Mouse (Mus musculus): ENCODE measurements around the gene Tjp3.
A peak's percentile ranks its signal among the peaks of the same experiment; 100 is the strongest.

Gene Tjp3

DNA sequence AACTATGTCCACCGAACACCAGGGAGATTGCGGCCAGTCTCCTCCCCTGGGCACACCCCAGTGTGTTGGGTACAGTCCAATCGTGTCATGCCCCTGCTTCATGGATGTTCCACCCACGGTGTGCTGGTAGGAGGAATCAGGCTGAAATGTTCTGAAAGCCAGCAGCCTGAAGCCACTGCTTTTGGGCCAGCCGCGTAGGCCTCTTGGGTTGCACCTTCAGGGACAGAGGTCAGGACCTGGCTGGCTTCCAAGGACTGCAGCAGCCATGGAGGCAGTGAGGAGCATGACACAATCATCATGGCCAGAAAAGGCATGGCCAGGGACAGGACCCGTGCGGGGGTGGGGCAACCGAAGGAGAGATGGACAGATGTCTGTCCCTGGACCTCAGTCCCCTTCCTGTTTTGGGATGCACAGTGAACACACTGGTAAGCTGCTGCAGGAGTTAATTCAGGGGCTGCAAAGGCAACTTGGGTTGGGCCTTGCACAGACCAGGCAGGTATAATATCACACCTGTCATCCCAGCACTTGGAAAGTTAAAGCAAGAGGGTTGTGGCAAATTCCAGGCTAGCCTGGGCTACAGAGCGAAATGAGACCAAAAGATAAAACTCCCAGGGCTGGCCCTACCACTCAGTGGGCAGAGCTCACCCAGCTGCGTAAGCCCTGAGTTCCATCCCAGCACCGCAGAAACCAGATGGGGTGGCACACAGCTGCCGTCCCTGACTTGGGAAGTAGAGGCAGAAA is 27.4 kb upstream of the Tjp3 start:
- DNase-seq: peak; percentile 47 to 63

GRCm38 (mm10) chr10:81317273-81317672 is 25.9 kb upstream of the Tjp3 start:
- DNase-seq: peak; percentile 80 to 87

- DNase-seq: peak; percentile 59 to 69
Measured at GRCm38 (mm10) chr10:81316338-81317060, 25.1 kb upstream of the Tjp3 start.

DNA sequence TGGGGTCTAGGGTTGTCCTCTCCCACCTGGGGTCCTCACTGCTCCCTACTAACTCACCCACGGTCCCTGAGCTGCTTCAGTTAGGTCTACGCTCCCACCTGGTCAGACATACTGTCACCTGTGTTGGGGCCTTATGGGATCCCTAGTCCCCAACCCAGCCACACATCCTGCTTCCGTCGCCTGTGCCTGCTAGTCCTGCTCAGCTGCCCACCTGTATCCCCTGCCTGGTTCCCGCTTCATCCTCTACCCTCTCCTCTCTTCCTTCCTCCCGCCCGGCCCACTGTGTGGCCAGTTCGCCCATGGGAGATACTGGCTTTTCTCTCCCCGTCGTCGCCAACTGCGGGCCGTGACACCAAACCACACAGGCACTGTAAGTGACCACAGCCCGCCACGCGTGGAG is 24.2 kb upstream of the Tjp3 start:
- no peak for DNase-seq

DNA sequence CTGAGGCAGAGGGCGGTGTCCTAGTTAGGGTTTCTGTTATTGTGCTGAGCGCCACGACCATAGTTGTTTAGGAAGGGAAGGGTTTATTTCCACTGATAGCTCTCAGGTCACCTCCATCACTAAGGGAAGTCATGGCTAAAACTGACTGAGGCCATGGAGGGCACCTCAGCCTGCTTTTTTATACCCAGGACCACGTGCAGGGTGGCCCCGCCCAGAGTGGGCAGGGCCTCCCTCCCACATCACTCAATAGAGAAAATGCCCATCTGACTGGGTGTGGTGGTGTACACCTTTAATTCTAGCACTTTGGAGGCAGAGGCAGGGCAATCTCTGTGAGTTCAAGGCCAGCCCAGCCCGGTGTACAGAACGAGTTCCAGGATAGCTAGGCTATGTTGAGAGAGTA is 22.8 kb upstream of the Tjp3 start:
- DNase-seq: no peak

DNA sequence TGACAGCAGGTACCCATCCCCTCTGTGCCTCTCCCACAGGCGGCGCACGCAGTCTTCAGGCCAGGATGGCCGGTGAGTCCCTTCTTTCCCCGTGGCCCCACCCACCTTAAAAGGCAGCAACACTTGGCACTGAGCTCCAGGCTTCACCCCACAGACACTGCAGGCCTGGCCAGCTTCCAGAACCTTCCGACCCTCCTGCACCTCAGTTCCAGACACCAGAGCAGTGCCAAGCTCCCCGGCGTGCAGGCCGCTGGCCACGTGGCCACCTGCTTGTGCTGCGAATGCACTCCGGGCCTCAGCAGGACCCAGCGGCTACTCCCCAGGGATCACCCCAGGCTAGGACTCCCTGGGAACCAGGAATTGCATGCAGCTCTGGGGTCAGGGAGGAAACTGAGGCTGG is 22.2 kb upstream of the Tjp3 start:
- DNase-seq: no peak

DNA sequence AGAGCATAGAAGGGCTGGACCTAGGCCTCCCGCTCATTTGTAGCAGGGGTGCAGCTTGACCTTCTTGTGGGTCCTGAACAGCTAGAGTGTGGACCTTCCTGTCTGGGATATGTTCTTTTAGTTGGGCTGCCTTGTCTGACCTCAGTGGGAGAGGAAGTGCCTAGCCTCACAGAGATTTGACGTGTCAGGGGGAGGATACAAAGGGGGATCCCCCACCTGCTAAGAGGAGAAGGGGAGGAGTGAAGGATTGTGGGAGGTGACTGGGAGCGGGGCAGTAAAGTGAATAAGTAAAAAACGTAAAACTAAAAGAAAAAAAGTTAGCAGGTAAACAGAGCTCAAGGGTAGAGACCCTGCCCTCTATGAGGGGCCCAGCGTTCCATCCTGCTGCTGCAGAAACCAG is 18.2 kb upstream of the Tjp3 start:
- DNase-seq: no peak

DNA sequence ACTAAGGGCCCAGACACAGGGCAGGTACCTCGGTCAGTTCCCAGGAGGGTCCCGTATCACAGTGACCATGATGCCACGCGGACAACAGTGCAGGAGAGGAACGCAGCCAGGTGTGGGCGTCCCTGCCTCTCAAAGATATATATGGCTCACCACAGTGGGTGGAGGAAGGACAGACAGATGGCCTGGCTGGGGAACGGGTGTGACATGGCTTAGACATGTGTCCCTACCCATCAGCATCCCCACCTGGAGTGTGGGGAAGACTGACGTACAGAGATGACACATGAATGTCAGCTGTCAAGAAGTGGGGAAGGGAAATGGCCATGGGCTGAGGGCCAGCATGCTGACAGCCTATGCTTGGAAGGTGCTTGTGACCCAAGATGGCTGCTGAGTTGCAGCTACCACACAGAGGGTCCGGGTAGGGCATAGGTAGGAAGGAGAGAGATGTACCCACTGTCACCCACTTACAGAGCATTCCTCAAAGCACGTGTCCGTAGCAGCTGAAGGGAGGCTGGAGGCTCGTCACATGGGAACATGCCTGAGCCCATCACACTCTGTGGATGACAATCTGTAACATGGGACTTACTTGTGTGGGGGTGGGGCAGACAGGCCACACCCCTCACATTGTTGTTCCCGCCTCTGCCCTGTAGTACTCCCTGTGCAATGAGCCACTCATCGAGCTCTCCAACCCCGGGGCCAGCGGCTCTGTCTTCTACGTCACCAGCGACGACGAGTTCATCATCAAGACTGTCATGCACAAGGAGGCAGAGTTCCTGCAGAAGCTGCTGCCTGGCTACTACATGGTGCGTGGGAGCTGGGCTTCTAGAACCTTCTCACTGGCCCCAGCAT is 15.7 kb upstream of the Tjp3 start:
- no peak for DNase-seq

- DNase-seq: no peak
Measured at GRCm38 (mm10) chr10:81306173-81306668, 14.8 kb upstream of the Tjp3 start.

DNA sequence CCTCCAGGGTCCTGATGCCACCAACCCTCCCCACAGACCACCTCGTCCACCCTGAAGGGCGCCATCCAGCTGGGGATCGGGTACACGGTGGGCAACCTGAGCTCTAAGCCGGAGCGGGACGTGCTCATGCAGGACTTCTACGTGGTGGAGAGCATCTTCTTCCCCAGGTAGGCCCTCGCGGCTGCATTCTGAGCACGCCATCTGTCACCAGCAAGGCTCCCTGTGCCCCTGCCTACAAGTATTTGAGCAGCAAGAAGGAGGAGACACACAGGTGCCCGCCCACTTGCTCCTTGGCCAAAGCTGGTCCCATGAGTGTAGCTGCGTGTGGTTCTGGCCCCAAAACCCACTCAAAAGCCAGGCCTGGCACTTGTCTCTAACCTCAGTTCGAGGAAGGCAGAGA is 14.3 kb upstream of the Tjp3 start:
- DNase-seq: no peak

- peak; percentile 71 to 83 for DNase-seq
Measured at GRCm38 (mm10) chr10:81304597-81305238, 13.3 kb upstream of the Tjp3 start.

GRCm38 (mm10) chr10:81303761-81304160 is 12.4 kb upstream of the Tjp3 start:
- DNase-seq: no peak

DNA sequence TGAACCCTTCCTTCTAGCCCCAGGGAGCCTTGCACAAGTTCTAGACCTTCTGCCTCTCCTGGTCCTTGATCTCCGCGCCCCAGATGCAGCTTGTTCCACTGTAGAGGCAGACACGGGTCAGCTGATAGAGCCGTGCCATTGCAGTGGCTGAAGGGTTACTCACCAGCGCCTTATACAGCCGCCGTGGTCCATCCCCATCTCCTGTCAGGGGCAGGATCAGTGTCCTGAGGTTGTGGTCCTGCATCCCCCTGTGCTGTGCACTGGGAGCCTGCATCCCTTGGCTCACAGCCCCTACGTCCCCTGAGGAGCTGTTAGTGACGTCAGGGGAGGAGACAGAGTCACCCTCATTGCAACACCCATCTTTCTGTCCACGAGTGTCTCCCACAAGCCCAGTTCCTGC is 11.9 kb upstream of the Tjp3 start:
- DNase-seq: no peak

DNA sequence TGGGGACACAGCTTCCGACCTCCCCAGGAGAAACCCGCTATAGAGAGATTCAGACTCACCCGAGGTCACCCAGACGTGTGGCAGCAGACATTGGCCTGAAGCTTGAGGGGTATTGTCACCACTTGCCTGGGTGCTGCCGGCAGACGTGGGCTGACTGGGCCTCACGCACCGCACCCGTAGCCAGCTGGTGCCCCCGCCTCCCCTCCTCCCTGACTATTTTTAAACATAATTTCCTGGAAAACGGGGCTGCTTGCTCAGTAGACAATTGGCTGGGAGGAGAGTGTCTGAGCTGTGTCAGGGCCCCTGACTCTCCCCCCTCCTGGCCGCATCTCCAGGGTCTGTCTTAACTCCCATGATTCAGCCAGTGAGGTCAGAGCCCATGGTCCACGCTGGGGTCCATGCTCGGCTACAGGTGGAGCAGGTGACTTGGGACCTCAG is 11.4 kb upstream of the Tjp3 start:
- DNase-seq: peak; percentile 66 to 83

GRCm38 (mm10) chr10:81302288-81302687 is 10.9 kb upstream of the Tjp3 start:
- DNase-seq: no peak

- no peak for DNase-seq
Measured at GRCm38 (mm10) chr10:81301321-81301720, 9.9 kb upstream of the Tjp3 start.

GRCm38 (mm10) chr10:81300352-81300907 is 9.0 kb upstream of the Tjp3 start:
- no peak for DNase-seq

- DNase-seq: peak in 1 of 2 experiments; percentile 9
Measured at GRCm38 (mm10) chr10:81299585-81300351, 8.4 kb upstream of the Tjp3 start.

DNA sequence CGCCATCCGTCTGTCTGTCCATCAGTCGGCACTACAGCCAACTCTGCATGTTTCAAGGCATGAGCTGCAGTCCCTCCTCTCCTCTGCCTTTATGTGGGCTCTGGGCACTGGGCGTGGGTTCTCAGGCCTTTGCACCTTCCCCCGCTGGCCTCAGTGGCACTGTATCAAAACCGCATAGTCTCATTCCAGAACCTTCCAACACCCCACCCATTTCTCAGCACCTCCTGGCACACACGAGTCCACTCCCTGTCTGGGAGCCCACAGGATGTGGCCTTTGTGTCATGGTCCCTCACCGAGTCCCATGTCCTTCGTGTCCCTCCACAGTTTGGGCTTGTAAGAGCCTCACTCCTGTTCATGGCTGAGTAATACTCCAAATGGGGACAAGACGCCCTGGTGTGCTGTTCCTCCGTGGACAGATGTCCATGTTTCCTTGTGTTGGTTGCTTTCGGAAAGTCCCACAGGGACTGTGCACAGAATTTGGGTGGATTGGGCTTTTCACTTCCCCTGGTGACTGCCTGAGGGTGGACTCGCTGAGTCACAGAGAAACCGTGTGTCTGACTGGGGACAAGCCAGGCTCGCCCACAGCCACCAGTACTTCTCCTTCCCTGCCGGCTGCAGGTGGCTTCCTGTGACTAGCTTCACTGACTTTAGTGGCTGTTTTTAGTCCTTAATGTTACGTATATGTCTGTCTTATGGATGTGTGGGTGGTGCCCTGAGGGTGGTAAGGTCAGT is 7.2 kb upstream of the Tjp3 start:
- peak; percentile 60 to 67 for DNase-seq

- DNase-seq: peak; percentile 81 to 83
Measured at GRCm38 (mm10) chr10:81297845-81298244, 6.5 kb upstream of the Tjp3 start.

DNA sequence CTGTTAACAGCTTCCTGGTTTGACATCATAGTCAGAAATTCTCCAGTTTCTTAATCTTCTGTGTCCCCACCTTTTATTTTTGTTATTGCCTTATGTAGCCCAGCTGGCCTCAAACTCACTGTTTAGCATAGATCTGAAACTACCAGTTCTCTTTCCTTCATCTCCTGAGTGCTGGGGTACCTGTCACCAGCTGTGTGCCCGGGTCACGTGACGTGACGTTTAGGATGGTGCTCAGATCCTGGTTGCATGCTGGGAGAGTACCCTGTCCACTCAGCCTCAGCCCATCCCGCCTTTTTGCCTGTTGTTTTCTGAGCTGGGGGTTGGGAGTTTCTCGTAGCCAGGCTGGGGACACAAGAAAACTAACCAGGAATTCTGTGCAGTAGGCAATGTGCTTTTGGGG is 5.9 kb upstream of the Tjp3 start:
- DNase-seq: peak in 1 of 2 experiments; percentile 24

Data from lung, postnatal 4 days (tissue).